Mouse (Mus musculus) small intestine, adult 2 months (tissue): ENCODE data around the gene Brca2. TPM values are rescaled to one million over a fixed set of nuclear protein-coding genes. Genes with fewer than 3 reads are reported as not detected.

Source experiments
- H3K27ac ChIP-seq: fragments of 200-500 bp; 2 replicates; pipeline ENCODE4 v1.5.1; 2012; ENCODE audit warnings: low read depth, low read length, control low read depth, inconsistent platforms; ENCODE audit not compliant: insufficient read depth
- H3K27me3 ChIP-seq: fragments of 200-500 bp; 2 replicates; pipeline ENCODE4 v1.6.1; 2012; ENCODE audit warnings: mild to moderate bottlenecking, moderate library complexity, low read length, inconsistent platforms; ENCODE audit not compliant: control insufficient read depth, insufficient read depth
- H3K36me3 ChIP-seq: fragments of 200-500 bp; 2 replicates; pipeline ENCODE4 v1.6.1; 2012; ENCODE audit warnings: mild to moderate bottlenecking, low read length, control low read depth, inconsistent platforms; ENCODE audit not compliant: control insufficient read depth, insufficient read depth
- H3K4me1 ChIP-seq: fragments of 200-500 bp; 2 replicates; pipeline ENCODE4 v1.6.1; 2012; ENCODE audit warnings: low read length, inconsistent platforms, mixed read lengths; ENCODE audit not compliant: control insufficient read depth, insufficient read depth, insufficient read length
- H3K4me3 ChIP-seq: fragments of 200-500 bp; 2 replicates; pipeline ENCODE4 v1.5.1; 2012; ENCODE audit warnings: low read depth, mild to moderate bottlenecking, control low read depth, inconsistent platforms, low read length, moderate library complexity
- CTCF ChIP-seq: fragments of 200-500 bp; IDR thresholded peaks from 2 replicates; pipeline ENCODE4 v1.5.1; 2012; ENCODE audit warnings: low read depth, mild to moderate bottlenecking, control low read depth, inconsistent platforms, low read length, moderate library complexity, mixed read lengths; ENCODE audit not compliant: insufficient replicate concordance, insufficient read length; ENCODE audit errors: extremely low read depth
- POLR2A ChIP-seq: fragments of 200-500 bp; IDR thresholded peaks from 2 replicates; pipeline ENCODE4 v1.6.1; 2012; ENCODE audit warnings: low read depth, mild to moderate bottlenecking, control low read depth, inconsistent platforms, low read length, moderate library complexity
- WGBS: fragments of 180-500 bp; shearing (Covaris S2); methylation state at CpG from one replicate; pipeline ENCODE4 v1.1.7; 2018; 5-methylcytosine and 5-hydroxymethylcytosine counted together
- polyA plus RNA-seq: library from polyadenylated mRNA; depleted of rRNA; stranded (reverse); fragments of >200 nt; gene quantifications from 2 replicates; pipeline ENCODE4 v1.2.3, GENCODE M21; 2012

Gene Brca2
- polyA plus RNA-seq, 1 experiment: 1.8 TPM

DNA sequence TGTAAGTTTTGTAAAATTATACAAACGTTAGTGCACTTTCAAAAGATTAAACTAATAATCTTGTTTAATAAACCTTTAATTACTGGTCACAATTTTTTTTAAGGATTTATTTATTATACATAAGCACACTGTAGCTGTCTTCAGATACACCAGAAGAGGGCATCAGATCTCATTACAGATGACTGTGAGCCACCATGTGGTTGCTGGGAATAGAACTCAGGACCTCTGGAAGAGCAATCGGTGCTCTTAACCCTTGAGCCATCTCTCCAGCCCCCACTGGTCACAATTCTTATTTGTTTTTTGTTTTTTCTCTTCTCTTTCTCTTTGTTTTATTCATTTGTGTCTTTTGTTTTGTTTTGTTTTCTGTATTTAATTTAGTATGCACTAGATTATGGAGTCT, 2.8 kb downstream of the Brca2 start:
- no peaks in the 10 kb centered on the region for H3K4me1 ChIP-seq
- TF ChIP-seq POLR2A (no peak), CTCF (no peak)
- WGBS: 86% methylated on average over 2 of the region's 2 CpGs
- no peak overlapping the region for H3K4me3 ChIP-seq
- no peaks in the 10 kb centered on the region for H3K27me3 ChIP-seq
- no peaks in the 10 kb centered on the region for H3K36me3 ChIP-seq
- no peak overlapping the region for H3K27ac ChIP-seq

DNA sequence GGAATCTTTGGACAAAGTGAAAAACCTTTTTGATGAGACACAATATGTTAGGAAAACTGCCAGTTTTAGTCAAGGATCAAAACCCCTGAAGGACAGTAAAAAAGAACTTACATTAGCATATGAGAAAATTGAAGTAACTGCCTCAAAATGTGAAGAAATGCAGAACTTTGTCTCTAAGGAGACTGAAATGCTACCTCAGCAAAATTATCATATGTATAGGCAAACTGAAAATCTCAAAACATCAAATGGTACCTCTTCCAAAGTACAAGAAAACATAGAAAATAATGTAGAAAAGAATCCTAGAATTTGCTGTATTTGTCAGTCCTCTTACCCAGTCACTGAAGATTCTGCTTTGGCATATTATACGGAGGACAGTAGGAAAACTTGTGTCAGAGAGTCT, 18.9 kb downstream of the Brca2 start:
- Histone ChIP-seq H3K4me3 (no peak overlapping the region), H3K36me3 (peaks cover 4% of the 10 kb centered on the region; the same call in 1 of the 2 replicates), H3K27ac (no peak overlapping the region), H3K4me1 (no peaks in the 10 kb centered on the region), H3K27me3 (no peaks in the 10 kb centered on the region)
- 98% methylated on average over 1 of the region's 1 CpGs for WGBS
- TF ChIP-seq POLR2A (no peak), CTCF (no peak)

DNA sequence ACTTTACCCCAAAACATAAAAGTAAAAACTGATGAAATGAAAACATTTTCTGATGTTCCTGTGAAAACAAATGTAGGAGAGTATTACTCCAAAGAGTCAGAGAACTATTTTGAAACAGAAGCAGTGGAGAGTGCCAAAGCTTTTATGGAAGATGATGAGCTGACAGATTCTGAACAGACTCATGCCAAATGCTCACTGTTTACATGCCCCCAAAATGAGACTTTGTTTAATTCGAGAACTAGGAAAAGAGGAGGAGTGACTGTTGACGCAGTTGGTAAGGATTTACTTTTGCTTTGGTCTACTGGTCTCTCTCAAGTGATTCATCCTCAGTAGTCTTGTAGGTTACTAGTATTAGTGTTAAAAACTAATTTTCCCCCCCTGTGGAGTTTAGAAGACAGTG, 20.8 kb downstream of the Brca2 start:
- WGBS: 78% methylated on average over 2 of the region's 2 CpGs
- H3K4me1 ChIP-seq: no peaks in the 10 kb centered on the region
- peaks cover 4% of the 10 kb centered on the region; the same call in 1 of the 2 replicates for H3K36me3 ChIP-seq
- H3K27me3 ChIP-seq: no peaks in the 10 kb centered on the region
- TF ChIP-seq POLR2A (no peak), CTCF (no peak)
- no peak overlapping the region for H3K4me3 ChIP-seq
- no peak overlapping the region for H3K27ac ChIP-seq

DNA sequence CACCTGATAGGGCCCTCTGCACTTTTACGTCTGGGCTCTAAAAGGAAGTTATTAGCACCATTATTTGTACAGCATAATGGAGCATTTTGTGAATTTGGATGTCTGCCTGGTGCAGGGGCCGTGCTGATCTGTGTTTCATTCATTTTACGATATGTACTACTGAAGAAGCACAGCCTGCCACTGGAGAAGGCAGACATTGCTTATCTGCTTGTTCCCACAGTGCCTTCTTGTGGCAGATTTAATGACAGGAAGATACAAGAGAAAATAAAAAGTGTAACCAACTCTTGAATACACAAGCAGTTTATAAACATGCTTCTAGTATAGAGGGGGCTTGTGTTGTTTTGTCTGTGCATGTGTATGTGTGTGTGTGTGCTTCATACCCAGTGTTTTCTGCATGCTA, 29.2 kb downstream of the Brca2 start:
- no peak for TF ChIP-seq POLR2A
- no peak for TF ChIP-seq CTCF
- Histone ChIP-seq H3K27ac (no peak overlapping the region), H3K4me1 (no peaks in the 10 kb centered on the region), H3K36me3 (no peaks in the 10 kb centered on the region; the same call in 1 of the 2 replicates), H3K4me3 (no peak overlapping the region), H3K27me3 (no peaks in the 10 kb centered on the region)
- WGBS: 37% methylated on average over 3 of the region's 3 CpGs

- no peak for TF ChIP-seq POLR2A
- TF ChIP-seq CTCF: no peak
- H3K4me1 ChIP-seq: peaks cover 12% of the 10 kb centered on the region; the same call in 1 of the 2 replicates
- peaks cover 2% of the 10 kb centered on the region for H3K36me3 ChIP-seq
- H3K27ac ChIP-seq: no peak overlapping the region
- WGBS: 94% methylated on average over 6 of the region's 6 CpGs
- no peak overlapping the region for H3K4me3 ChIP-seq
- no peaks in the 10 kb centered on the region for H3K27me3 ChIP-seq
These were observed 37.2 kb downstream of the Brca2 start for GRCm38 (mm10) chr5:150559519-150560103.

DNA sequence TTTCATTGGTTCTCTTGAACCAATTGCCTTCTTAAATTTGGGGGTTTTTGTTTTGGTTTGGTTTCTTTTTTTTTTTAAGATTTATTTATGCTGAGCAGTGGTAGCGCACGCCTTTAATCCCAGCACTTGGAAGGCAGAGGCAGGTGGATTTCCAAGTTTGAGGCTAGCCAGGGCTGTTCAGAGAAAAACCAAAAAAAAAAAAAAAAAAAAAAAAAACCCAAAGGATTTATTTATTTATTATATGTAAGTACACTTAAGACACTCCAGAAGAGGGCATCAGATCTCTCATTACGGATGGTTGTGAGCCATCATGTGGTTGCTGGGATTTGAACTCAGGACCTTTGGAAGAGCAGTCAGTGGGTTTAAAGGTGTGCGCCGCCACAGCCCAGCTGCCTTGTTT, 38.4 kb downstream of the Brca2 start:
- TF ChIP-seq CTCF (no peak), POLR2A (no peak)
- no peak overlapping the region for H3K27ac ChIP-seq
- WGBS: 73% methylated on average over 5 of the region's 5 CpGs
- H3K4me3 ChIP-seq: no peak overlapping the region
- H3K27me3 ChIP-seq: no peaks in the 10 kb centered on the region
- peaks cover 2% of the 10 kb centered on the region for H3K36me3 ChIP-seq
- peaks cover 12% of the 10 kb centered on the region; the same call in 1 of the 2 replicates for H3K4me1 ChIP-seq

- TF ChIP-seq POLR2A: no peak
- TF ChIP-seq CTCF: no peak
- H3K27ac ChIP-seq: peak overlapping the region; percentile 99
- H3K4me3 ChIP-seq: no peak overlapping the region
- peaks cover 2% of the 10 kb centered on the region for H3K36me3 ChIP-seq
- no peaks in the 10 kb centered on the region for H3K27me3 ChIP-seq
- H3K4me1 ChIP-seq: peaks cover 12% of the 10 kb centered on the region; the same call in 1 of the 2 replicates
These were observed 38.9 kb downstream of the Brca2 start for GRCm38 (mm10) chr5:150561376-150561775.
